Mouse (Mus musculus): ENCODE results near the gene Zfp2. TPM values are rescaled to one million over a fixed set of nuclear protein-coding genes. Genes with fewer than 3 reads are reported as not detected.

The Zfp2 gene
- total RNA-seq, 1 experiment, result 6.3 TPM

DNA sequence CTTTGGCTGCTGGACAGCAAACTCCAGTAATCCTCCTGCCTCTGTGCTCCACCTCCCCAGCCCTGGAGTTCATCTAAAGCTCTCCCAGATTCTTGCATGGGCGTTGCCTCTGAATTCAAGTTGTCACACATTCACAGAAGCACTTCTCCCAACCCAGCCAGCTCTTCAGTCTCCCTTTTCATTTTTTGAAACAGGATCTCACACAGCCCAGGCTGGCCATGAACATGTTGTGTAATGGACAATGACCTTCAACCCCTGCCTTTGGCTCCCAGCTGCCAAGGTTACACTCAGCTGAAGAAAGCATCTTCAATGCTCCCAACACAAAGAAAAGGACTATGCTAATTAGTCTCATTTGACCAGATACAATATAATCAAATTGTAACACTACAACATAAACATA, 2.7 kb downstream of the Zfp2 start:
- TF ChIP-seq MAFK (IDR thresholded peaks at IDR 0.05; ENCODE audit: insufficient read depth, low read depth, low read length), result no peak
- no peak for TF ChIP-seq CHD2 (IDR thresholded peaks at IDR 0.05; ENCODE audit: low read depth, low read length)
- TF ChIP-seq ZNF384 (IDR thresholded peaks at IDR 0.05; ENCODE audit: low read depth, low read length), result no peak
- TF ChIP-seq ZC3H11A (IDR thresholded peaks at IDR 0.05; ENCODE audit: borderline replicate concordance, low read depth, low read length), result no peak
- no peak for TF ChIP-seq HCFC1 (IDR thresholded peaks at IDR 0.05; ENCODE audit: borderline replicate concordance, insufficient read depth, low read length)
- Histone ChIP-seq H3K36me3 (ENCODE audit: control insufficient read depth, insufficient read depth, low read length, poor library complexity, severe bottlenecking) (peaks cover 3% of the 10 kb centered on the region), H3K9me3 (ENCODE audit: control insufficient read depth, insufficient read depth, low read depth, low read length) (no peaks in the 10 kb centered on the region), H3K9ac (ENCODE audit: insufficient read depth, low read depth, low read length, poor library complexity, severe bottlenecking) (no peak overlapping the region), H3K4me1 (ENCODE audit: control insufficient read depth in 2 of 2, insufficient read depth in 2 of 2, low read length in 2 of 2, poor library complexity in 1 of 2) (peaks cover 0 to 10% of the 10 kb centered on the region in 2 experiments; a peak in 1 of 4 replicates), H3K27ac (ENCODE audit: insufficient read depth, low read depth, low read length, poor library complexity, severe bottlenecking) (no peak overlapping the region), H3K4me3 (ENCODE audit: insufficient read depth in 1 of 2, low read depth in 1 of 2, low read length in 2 of 2, poor library complexity in 1 of 2, severe bottlenecking in 1 of 2) (no peak overlapping the region)
- in situ Hi-C loops (cut with MboI; ENCODE audit: low sequenced_read_pairs in 2 of 2, unreplicated experiment in 2 of 2), result no loop called here
- no peak for DNase-seq (ENCODE audit: low read depth, low spot score)

GRCm38 (mm10) chr11:50908136-50908535, 7.8 kb downstream of the Zfp2 start:
- Histone ChIP-seq H3K4me1 (ENCODE audit: control insufficient read depth in 2 of 2, insufficient read depth in 2 of 2, low read length in 2 of 2, poor library complexity in 1 of 2) (no peaks in the 10 kb centered on the region), H3K9me3 (ENCODE audit: control insufficient read depth, insufficient read depth, low read depth, low read length) (no peaks in the 10 kb centered on the region), H3K9ac (ENCODE audit: insufficient read depth, low read depth, low read length, poor library complexity, severe bottlenecking) (no peak overlapping the region), H3K27ac (ENCODE audit: insufficient read depth, low read depth, low read length, poor library complexity, severe bottlenecking) (no peak overlapping the region), H3K4me3 (ENCODE audit: insufficient read depth in 1 of 2, low read depth in 1 of 2, low read length in 2 of 2, poor library complexity in 1 of 2, severe bottlenecking in 1 of 2) (no peak overlapping the region), H3K36me3 (ENCODE audit: control insufficient read depth, insufficient read depth, low read length, poor library complexity, severe bottlenecking) (peaks cover 5% of the 10 kb centered on the region)
- DNase-seq (ENCODE audit: low read depth, low spot score), result no peak
- in situ Hi-C loops (cut with MboI; ENCODE audit: low sequenced_read_pairs in 2 of 2, unreplicated experiment in 2 of 2), result no loop called here
- no peak for TF ChIP-seq ZNF384 (IDR thresholded peaks at IDR 0.05; ENCODE audit: low read depth, low read length)
- TF ChIP-seq MAFK (IDR thresholded peaks at IDR 0.05; ENCODE audit: insufficient read depth, low read depth, low read length), result no peak
- TF ChIP-seq ZC3H11A (IDR thresholded peaks at IDR 0.05; ENCODE audit: borderline replicate concordance, low read depth, low read length), result no peak
- TF ChIP-seq CHD2 (IDR thresholded peaks at IDR 0.05; ENCODE audit: low read depth, low read length), result no peak
- no peak for TF ChIP-seq HCFC1 (IDR thresholded peaks at IDR 0.05; ENCODE audit: borderline replicate concordance, insufficient read depth, low read length)

GRCm38 (mm10) chr11:50897359-50897758, 18.6 kb downstream of the Zfp2 start:
- in situ Hi-C loops (cut with MboI; ENCODE audit: low sequenced_read_pairs in 2 of 2, unreplicated experiment in 2 of 2), result no loop called here
- Histone ChIP-seq H3K27ac (ENCODE audit: insufficient read depth, low read depth, low read length, poor library complexity, severe bottlenecking) (peak overlapping the region; percentile 24; the same call in 1 of the 2 replicates), H3K4me1 (ENCODE audit: control insufficient read depth in 2 of 2, insufficient read depth in 2 of 2, low read length in 2 of 2, poor library complexity in 1 of 2) (no peaks in the 10 kb centered on the region), H3K36me3 (ENCODE audit: control insufficient read depth, insufficient read depth, low read length, poor library complexity, severe bottlenecking) (peaks cover 4% of the 10 kb centered on the region), H3K4me3 (ENCODE audit: insufficient read depth in 1 of 2, low read depth in 1 of 2, low read length in 2 of 2, poor library complexity in 1 of 2, severe bottlenecking in 1 of 2) (no peak overlapping the region), H3K9ac (ENCODE audit: insufficient read depth, low read depth, low read length, poor library complexity, severe bottlenecking) (no peak overlapping the region), H3K9me3 (ENCODE audit: control insufficient read depth, insufficient read depth, low read depth, low read length) (peaks cover 16% of the 10 kb centered on the region)
- no peak for TF ChIP-seq CHD2 (IDR thresholded peaks at IDR 0.05; ENCODE audit: low read depth, low read length)
- peak; percentile 52 for TF ChIP-seq MAFK (IDR thresholded peaks at IDR 0.05; ENCODE audit: insufficient read depth, low read depth, low read length)
- DNase-seq (ENCODE audit: low read depth, low spot score), result peak; percentile 34

GRCm38 (mm10) chr11:50892441-50892840, 23.5 kb downstream of the Zfp2 start:
- H3K36me3 ChIP-seq (ENCODE audit: control insufficient read depth, insufficient read depth, low read length, poor library complexity, severe bottlenecking), result no peaks in the 10 kb centered on the region
- no peak overlapping the region for H3K9ac ChIP-seq (ENCODE audit: insufficient read depth, low read depth, low read length, poor library complexity, severe bottlenecking)
- peak; percentile 41 for DNase-seq (ENCODE audit: low read depth, low spot score)
- H3K4me1 ChIP-seq (ENCODE audit: control insufficient read depth in 2 of 2, insufficient read depth in 2 of 2, low read length in 2 of 2, poor library complexity in 1 of 2), result peaks cover 0 to 3% of the 10 kb centered on the region in 2 experiments; a peak in 2 of 4 replicates
- H3K27ac ChIP-seq (ENCODE audit: insufficient read depth, low read depth, low read length, poor library complexity, severe bottlenecking), result no peak overlapping the region
- TF ChIP-seq MAFK (IDR thresholded peaks at IDR 0.05; ENCODE audit: insufficient read depth, low read depth, low read length), result peak; percentile 82
- no peak for TF ChIP-seq CHD2 (IDR thresholded peaks at IDR 0.05; ENCODE audit: low read depth, low read length)
- no peaks in the 10 kb centered on the region for H3K9me3 ChIP-seq (ENCODE audit: control insufficient read depth, insufficient read depth, low read depth, low read length)
- no peak overlapping the region for H3K4me3 ChIP-seq (ENCODE audit: insufficient read depth in 1 of 2, low read depth in 1 of 2, low read length in 2 of 2, poor library complexity in 1 of 2, severe bottlenecking in 1 of 2)
- in situ Hi-C loops (cut with MboI; ENCODE audit: low sequenced_read_pairs in 2 of 2, unreplicated experiment in 2 of 2), result no loop called here

GRCm38 (mm10) chr11:50887390-50888128, 28.4 kb downstream of the Zfp2 start, which contains the start of gene Zfp454:
Gene Zfp454, minus strand, starts transcription at chr11:50887651.
- no peaks in the 10 kb centered on the region for H3K9me3 ChIP-seq (ENCODE audit: control insufficient read depth, insufficient read depth, low read depth, low read length)
- H3K27ac ChIP-seq (ENCODE audit: insufficient read depth, low read depth, low read length, poor library complexity, severe bottlenecking), result no peak within 1 kb of the TSS
- in situ Hi-C loops (cut with MboI; ENCODE audit: low sequenced_read_pairs in 2 of 2, unreplicated experiment in 2 of 2), result no loop called here
- peak within 1 kb of the TSS; percentile 35; the same call in 1 of the 2 replicates for H3K9ac ChIP-seq (ENCODE audit: insufficient read depth, low read depth, low read length, poor library complexity, severe bottlenecking)
- no peaks in the 10 kb centered on the region; the same call in 1 of the 2 replicates for H3K36me3 ChIP-seq (ENCODE audit: control insufficient read depth, insufficient read depth, low read length, poor library complexity, severe bottlenecking)
- H3K4me1 ChIP-seq (ENCODE audit: control insufficient read depth in 2 of 2, insufficient read depth in 2 of 2, low read length in 2 of 2, poor library complexity in 1 of 2), result peaks cover 2 to 3% of the 10 kb centered on the region in 2 experiments; a peak in 3 of 4 replicates
- peak; percentile 64 for DNase-seq (ENCODE audit: low read depth, low spot score)
- TF ChIP-seq ZNF384 (IDR thresholded peaks at IDR 0.05; ENCODE audit: low read depth, low read length) (no peak), HCFC1 (IDR thresholded peaks at IDR 0.05; ENCODE audit: borderline replicate concordance, insufficient read depth, low read length) (peak; percentile 93), MAFK (IDR thresholded peaks at IDR 0.05; ENCODE audit: insufficient read depth, low read depth, low read length) (no peak), CHD2 (IDR thresholded peaks at IDR 0.05; ENCODE audit: low read depth, low read length) (no peak), ZC3H11A (IDR thresholded peaks at IDR 0.05; ENCODE audit: borderline replicate concordance, low read depth, low read length) (no peak)
- H3K4me3 ChIP-seq (ENCODE audit: insufficient read depth in 1 of 2, low read depth in 1 of 2, low read length in 2 of 2, poor library complexity in 1 of 2, severe bottlenecking in 1 of 2), result peak within 1 kb of the TSS; percentile 50 to 71
